Mouse (Mus musculus) right cerebral cortex, postnatal 36 days (tissue): ENCODE measurements around the gene Usp47.

ENCODE experiments used
- DNase-seq, 2 experiments: peaks; one replicate each; pipeline ENCODE4 v3.0.0; 2022; ENCODE audit warnings: low spot score in 2 of 2, mixed read lengths in 1 of 2

Gene Usp47

DNA sequence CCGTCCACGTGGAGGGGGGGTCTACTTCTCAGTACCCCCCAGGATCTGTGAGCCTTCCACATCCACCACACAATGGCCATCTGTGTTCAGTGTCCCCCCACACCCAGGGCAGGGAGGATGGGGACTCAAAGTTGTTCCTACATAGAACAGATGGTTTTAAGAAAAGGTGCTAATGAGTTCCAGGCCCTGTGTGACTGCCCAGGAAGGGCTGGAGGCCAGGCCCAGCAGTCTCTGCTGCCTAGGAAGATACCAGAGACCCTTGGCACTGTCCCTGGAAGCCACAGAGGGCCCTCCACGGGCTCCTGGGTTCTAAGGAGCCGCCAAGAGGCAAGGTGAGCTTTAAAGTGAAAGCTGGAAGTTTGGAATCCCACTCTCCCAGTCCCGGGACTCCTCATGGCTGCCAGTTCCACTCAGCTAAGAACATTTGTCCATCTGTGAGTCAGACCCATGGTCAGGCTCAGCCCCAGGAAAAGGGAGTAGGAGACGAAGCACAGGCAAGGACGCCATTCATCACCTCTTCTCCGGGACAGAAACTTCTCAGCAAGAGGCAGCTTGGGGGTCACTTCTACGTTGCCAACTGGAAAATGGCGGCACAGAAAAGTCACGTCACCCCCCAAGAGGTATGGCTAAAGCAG, 98.7 kb downstream of the Usp47 start:
- no peak for DNase-seq

DNA sequence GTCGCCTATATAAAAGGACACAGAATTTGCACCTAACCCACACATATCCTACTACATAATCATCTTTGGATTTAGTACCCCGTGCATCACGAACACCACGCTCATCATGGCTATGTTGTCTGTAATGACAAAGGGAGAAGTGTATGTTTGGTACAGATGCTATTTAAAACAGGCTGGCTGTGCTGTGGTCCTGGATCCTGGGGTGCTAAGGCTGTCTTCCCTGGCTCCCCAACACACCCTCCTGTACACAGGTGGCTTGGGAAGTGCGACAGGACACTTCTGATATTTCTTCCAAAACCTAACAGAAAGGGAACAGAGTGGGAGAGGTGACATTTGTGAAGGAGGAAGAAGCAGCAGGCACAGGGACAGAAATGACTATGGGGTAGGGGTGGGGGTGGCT, 100.3 kb downstream of the Usp47 start:
- DNase-seq: peak; percentile 62 to 73

DNA sequence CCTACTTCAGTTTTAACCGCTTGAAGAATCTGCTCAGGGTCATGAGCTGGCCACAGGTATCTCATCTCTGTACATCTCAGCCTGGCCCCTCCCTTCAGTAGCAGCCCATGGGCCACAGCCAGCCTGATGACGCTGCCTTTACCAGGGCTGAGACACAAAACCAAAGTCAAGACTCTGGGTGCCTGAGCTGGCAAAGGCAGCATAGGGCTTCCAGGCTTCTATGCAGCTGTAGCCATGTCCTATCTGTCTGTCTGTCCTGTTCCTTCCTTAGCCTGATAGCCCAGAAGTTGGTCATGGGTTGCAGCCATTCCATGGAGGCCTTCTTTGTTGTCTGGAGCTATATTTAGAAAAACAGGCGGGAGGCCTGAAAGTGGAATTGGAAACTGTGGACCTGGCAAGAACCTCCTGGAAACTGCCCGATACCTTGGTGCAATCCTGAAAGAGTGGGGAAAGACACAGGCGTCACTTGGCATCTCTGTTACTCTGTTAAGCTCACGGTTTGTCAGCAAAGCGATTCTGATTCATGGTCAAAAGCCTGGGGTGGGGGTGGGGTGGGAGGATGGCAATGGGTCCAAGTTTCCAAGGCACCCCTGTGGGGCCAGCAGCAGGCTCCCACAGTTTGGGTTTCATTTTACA, 102.4 kb downstream of the Usp47 start:
- DNase-seq: no peak

DNA sequence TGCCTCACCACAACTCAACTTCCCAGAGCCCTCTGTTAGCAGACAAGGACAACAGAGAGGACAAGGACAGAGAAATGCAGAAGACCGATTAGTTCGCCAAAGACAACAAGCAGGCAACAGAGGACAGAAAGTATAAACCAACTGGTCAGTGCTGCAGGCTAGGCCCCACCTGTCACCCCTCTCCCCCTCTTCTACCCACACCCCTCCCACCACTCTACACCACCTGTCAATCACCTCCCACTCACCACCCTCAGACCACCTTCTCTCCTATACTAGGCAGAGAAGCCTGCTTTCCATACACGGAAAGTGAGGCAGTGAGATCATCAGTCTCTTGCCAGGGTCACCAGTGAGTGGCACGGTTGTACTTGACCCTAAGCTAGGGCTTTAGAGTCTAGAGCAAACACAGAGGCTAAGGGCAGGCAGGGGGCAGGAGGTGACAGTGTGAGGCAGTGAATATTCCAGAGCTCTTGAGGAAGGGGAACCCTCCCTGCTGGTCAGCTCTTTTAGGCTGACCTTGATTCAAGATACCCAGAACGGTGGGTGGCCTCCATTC, 103.9 kb downstream of the Usp47 start:
- no peak for DNase-seq

DNA sequence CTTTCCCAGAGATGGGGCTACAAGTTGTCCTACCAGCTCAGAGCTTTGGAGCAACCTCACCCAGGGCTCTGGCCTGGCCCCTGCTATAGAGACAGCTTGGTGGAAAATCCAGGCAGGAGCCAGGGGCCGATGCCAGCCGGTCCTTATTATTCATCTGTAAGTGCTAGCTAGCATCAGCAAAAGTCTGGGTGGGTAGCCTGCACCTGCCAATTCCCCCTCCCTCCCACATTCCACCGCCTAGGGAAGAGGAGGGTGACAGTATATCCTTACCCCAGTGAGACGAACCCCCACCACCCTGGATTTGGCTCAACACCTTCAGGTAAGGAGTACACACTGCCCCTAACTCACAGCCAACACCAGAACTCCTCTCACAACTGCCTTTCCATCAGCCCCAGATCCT, 104.7 kb downstream of the Usp47 start:
- DNase-seq: no peak

DNA sequence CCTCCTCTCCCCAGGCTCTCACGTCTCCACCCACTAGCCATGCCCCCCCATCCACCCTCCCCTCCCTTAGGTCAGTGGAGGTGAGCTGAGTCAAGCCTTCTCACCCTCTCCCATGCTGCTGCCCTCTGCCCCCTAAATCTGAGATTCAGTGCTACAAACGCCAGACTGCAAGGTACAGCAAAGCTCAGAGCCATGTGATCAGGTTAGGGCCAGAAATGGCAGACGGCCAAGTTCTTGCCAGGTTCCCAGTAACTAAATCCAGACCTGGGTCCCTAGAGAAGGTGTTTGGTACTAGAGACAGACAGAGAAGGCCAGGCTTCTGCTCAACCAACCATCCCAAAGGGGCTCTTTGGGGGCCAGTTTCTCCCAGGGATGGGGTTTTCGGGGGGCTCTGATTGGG, 105.5 kb downstream of the Usp47 start:
- DNase-seq: no peak

DNA sequence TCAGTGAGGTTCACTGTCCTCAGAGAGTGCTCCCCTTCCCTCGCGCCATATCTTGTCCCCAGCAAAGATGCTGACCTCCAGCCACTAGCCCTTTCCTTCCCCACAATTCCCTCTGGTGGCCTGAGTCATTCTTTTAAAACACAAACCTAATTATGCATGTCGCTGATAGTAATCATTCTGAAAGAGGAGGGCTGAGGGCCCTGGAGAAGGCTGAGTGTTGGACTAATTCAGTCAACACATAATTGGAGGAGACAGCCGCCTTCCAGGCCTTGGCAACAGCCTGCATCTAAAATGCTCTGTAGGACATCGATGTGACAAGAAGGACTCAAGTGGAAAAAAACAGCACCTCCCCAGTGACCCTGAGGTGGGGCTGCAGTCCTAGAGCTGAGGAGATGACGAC, 106.5 kb downstream of the Usp47 start:
- no peak for DNase-seq

DNA sequence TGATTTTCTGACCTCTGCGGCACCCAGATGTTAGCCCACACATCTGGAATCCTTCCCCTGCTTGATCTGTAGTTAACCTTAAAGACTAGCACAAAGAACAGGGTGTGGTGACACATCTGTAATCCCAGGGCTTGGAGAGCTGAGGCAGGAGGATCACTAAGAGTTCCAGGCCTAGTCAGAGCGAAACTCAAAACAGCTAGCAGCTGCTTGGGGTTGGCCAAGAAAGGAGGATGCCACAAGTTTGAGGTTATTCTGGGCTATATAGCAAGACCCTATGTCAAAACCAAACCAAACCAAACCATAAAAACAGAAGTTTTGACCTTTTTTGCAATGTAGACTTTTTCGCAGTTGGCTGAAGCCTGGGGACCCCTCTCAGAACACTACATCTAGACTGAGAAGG, 107.4 kb downstream of the Usp47 start:
- DNase-seq: no peak

DNA sequence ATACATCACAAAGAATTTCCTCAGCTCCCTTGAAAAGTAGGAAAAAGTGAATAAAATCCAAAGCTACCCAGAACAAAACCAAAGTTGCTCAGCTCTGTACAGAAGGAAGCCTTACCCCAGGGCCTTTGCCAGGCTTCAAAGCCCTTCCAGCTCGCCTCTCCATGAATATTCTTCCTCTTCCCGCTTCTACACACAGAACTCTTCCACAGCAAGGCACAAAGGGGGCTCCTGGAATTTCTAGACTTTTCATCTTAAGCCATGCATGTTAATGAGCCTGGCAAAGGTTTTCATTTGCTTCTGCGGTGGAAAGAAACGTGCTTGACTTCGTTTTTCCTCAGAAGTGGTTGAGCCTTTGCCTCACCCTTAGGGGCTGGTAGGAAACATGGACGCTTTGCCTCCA, 108.7 kb downstream of the Usp47 start:
- DNase-seq: no peak

DNA sequence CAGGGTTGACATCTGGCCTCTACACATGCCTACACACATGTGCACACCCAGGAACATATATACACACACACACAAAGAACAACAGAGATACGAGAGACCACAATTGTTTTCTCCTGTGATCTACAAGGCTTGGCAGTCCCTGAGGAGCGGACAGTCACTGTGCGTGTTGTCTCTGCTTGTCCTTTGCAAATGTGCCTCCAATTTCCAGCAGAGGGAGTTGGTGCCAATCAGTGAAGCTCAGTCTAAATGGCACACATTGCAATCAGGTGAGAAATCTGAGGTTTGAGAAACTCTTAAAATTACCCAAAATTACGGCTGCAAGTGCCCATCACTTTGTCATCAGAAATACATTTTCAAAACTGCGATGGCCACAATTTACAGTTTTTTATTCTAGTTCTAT, 110.0 kb downstream of the Usp47 start:
- DNase-seq: no peak

DNA sequence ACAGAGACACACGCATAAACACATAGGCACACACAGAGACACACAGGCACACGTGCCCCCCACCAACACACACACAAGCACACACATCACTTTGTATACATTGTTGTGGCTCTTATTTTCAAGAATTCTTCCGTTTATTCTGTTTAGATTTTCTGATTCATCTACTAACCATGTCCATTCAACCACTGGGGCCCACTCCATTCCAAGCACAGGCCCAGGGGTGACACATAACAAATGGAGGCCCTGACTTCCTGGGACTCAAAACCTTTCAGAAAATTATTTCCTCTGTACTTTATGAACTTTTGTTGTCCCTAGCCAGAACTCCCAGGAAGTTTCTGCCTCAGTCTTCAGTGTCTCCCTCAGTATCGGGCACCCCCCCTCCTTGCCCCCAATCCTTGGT, 111.9 kb downstream of the Usp47 start:
- no peak for DNase-seq

DNA sequence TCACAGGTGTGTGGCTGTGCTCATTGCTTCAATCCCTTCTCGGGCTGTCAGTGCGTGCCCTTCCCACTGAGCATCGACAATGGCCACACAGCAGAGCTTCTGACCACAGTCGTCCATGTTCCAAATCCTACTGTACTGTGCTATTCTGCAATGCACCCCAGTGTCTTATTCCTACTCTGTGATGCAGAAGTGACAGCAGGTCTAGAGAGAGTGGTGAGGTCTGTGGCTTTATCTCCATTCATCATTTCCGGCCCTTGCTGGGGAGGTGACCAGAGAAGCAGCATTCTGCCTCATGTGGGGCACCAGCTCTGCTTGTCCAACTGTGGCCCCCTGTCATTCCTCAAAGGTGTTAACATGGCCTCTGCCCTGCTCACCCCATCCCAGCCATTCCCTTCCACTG, 113.2 kb downstream of the Usp47 start:
- no peak for DNase-seq

DNA sequence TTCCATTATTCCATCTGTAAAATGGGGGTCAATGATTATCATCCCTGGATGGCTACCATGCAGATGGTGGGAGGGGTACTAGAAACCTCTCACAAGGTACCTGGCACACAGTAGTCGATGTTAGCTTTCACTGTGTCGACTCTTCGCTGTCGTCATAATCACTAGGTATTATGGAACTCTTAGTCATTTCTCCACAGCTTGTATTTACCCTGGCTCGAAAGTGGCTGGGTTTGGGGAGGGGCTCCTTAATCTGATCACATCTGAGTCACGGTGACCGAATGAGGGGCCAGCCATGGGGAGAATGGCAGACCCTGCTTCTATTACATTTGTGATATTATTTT, 114.8 kb downstream of the Usp47 start:
- DNase-seq: no peak

DNA sequence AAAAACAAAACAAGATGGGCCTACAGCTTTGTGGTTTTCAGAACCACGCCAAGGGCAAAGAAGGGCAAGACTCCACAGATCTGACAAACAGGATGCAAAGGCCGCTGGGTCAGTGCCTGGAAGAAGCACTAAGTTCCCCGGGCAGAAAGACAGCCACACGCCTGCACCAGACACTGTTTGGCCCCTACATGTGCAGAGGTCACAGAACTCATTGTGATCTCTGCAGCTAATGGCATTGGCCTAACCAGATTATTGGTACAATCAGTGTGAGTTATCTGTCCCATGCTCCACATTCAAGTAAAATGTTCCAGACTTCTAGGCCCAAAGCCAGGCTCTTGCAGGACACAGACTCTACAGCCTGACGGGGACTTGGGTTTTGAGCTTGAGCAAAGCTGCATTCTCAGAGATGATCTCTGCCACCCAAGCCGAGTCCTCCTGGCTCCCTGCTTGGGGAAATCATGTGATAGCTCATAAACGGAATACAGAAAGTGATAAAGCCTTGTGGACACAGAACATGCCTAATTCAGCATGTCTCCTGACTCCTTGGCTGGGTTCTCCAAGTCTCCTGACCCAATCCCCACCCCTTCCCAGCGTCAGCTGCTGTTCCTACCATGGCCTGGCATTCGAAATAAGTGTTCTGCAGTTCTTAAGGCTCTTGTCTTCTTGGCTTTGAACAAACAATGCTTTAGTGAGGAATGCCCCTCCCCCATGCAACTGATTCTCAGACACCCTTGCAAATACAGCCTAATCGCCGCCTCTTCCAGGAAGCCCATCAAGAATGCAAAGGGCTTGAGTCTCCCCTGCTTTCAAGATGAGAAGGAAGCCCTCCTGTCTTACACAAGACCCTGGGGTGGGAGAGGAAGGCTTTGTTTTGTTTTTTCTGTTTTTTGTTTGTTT, 115.5 kb downstream of the Usp47 start:
- DNase-seq: no peak

DNA sequence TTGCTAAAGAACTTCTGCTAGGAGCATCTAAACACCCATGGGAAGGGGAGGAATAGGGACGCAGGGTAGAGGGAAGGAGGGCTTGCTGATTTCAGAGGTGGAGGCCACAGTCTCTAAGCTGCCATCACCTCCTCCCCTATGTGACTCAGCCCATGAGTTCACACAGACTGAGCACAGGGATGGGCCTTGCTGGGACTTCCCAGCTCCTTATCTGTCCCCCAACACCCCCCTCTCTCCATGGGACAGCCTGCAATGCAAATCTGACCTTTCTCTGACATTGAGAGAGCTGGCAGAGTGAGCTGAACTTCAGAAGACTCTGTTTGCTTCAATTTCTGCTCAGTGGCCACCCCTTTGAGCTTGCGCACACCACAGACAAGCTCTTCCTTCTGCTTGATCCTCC, 117.4 kb downstream of the Usp47 start:
- DNase-seq: no peak

DNA sequence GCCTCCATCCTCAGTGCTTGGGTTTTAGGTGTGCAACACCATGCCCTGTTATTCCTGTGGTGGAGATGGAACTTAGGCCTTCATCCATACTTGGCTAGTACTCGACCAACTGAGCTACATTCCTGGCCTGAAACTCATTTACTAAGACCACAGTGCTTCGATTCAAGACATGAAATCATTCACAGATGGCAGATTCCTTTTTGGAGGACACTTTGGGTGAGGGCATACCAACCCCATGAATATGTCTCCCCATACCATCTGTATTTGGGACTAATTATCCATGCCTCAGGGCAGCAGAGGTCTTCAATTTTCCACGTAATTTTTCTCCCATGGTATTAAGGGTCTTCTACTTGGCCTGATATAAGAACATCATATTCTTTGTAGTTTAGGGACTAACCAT, 119.3 kb downstream of the Usp47 start:
- DNase-seq: no peak

DNA sequence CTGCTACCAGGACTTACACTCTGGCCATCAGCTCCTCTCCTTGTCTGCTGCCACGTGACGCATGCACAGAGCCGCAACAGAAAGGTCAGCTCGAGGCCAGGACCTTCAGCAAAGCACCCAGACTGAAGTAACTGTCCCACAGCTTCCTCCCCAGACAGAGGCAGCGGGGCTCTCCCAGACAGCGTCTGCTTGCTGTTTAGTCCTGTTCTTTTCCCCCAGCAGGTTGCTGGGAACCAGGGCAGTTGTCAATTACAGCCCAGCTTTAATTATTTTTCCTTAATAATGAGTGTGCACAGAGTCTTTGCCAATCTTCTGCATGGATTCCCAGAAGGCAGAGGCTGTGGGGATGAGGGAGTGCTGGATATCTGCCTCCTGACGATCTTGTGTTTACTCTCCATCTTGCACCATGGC, 119.8 kb downstream of the Usp47 start:
- no peak for DNase-seq

DNA sequence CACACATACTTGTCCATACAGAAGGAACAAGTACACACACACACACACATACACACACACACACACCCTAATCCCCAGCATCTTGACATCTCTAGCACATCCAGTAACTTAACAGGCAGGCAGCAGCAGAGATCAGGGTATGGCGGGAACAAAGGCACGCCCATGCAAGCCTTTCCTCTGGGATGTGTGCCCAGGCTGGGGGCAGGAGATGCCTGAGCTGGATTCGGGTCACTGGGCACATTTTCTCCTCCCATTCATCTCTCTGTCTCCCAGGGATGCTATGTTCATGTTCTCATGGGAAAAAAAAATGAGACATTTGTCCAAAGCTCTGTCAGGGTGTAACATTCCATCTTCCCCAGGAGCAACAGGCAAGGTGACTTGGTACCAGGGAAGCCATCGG, 120.7 kb downstream of the Usp47 start:
- no peak for DNase-seq

DNA sequence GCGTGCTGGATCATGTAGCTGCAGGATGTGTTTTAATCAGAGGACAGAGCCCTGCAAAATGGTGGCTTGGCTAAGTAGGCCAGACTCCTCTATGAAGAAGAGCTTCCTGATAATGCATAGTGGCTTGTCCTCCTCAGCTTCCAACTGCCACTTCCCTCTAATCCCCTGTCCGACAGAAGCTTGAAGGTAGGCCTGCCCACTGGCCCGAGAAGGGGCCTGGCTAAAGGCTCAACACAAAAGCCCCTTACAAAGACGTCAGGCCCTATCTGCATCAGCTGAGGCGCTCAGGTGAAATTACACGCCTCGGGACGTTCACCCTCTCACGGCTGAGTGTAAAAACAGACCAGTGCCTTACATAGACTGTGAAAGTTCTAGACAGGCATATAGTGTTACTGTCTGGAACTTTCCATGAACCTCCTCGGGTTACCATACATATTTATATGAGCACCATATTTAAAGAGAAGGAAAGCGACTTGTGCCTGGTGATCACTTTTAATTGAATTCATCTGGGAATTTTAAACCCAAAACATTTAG, 121.4 kb downstream of the Usp47 start:
- DNase-seq: no peak

DNA sequence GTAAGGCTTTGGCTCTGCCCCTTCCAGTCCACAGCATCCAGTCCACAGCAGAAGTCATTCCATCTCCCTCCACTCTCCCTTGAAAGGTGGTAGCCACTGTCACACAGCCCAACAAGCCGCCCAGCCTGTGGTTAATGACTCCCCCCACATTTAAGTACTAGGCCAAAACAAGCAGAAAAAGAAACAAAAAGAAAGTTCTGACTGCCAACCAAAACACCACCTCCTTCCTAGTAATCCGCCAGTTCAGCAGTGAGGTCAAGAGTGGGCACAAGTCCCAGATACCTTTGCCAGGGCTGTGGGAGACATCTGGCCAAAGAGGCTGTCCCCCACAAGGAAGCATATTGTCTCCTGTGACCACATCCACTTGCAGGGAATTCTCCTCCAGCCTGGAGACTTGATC, 124.7 kb downstream of the Usp47 start:
- DNase-seq: no peak

DNA sequence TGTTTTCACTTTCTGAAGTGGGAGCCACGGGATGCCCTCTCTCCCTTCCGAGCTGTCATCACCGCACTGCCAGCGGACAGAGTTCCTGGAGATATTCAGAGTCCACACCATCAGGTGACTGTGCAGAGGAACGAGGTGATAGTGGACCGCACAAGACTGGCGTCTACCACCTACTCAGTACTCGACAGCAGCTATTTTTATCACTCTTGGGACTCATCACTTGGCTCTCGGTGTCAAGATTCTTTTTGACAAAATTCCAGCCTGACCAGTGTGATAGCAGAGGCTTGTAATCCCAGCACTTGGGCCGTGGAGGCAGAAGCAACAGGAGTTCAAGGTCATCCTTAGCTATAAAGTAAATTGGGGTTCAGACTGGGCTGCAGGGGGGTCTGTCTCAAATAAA, 125.8 kb downstream of the Usp47 start:
- no peak for DNase-seq

DNA sequence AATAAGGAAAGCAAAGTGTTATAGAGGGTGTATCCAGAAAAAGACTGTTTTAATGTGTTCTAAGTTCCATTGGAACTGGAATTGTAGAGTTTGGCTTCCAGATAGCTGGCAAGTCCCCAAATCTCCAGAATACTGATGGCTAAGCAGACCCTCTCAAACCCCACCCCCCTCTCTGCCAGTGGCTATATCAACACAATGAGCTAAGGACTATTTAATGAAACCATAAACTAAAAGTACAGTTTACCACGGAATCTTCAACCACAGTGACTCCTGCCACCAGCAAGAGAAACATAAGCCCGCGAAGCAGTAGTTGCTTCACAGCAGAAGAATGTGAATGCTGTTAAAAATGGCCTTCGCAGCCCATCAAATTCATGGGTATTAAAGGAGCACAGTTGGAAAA, 131.1 kb downstream of the Usp47 start:
- DNase-seq: no peak

DNA sequence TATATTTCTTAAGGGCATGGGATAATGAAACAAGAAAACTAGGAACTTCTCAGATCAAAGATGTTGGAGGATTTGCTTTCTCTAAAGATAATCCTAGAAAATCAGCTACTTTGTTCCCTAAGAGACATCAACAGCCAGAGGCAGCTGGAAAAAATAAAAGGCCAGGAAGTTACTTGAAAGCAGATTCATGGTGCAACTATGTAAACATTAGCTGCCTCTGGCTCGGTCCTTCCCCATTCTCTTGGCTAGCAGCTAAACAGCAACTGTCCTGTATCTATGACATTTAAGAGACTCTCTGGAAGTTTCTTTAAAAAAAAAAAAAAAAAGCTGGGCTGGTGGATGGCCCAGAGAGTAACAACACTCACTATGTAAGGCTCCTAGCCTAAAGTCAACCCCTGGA, 131.9 kb downstream of the Usp47 start:
- DNase-seq: no peak
